Mouse (Mus musculus) MN1 (cell line): ENCODE measurements around the gene 1700057G04Rik.
"Not testable (repeated sequence)": the region's sequence is repeated elsewhere in the genome, so short reads cannot be mapped to it uniquely, and the experiment has no call there.

ENCODE experiments used
- DNase-seq: peaks from one replicate; pipeline ENCODE4 v3.0.0-alpha.2; 2016; ENCODE audit warnings: low spot score

1700057G04Rik gene

GRCm38 (mm10) chr9:92305075-92305474, 4.1 kb upstream of the 1700057G04Rik start:
- no peak for DNase-seq

- DNase-seq = no peak
Observed at GRCm38 (mm10) chr9:92305620-92306220, 3.5 kb upstream of the 1700057G04Rik start.

DNA sequence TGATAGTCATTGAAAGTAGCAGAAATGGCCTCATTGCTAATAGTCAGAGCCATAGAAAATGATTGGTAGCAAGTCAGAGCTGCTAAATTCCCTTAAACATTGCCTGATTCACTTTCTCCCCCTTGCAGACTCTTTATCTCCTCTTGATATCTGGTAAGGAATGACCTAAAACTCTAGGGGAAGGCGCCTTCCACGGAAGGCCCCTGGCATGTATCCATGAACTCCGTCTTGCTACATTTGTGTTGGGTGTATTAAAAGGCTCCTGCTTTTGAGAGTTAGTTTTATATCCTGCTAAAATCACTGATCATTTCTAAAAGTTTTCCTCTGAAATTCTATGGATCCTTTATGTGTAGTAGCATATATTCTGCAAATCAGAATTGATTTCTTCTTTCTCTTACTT, 7.6 kb downstream of the 1700057G04Rik start:
- no peak for DNase-seq

DNA sequence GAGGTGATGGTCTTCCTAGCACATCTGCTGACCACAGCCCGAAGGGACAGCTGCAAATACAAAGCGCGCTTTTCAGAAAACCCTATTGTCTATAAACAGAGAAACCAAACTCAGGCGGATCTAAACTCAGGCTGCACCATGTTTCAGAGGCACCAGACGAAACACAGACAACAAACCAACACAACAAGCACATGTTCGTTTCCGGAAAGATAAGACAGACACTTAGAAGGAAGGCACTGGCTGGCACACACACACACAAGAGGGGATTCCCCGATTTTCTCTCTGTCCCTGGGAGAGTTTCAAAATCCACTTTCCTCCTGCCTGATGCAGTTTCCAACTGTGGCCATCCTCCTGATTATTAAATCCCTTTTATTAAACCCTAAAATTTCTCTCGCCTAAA, 16.8 kb downstream of the 1700057G04Rik start:
- not testable (repeated sequence) for DNase-seq

DNA sequence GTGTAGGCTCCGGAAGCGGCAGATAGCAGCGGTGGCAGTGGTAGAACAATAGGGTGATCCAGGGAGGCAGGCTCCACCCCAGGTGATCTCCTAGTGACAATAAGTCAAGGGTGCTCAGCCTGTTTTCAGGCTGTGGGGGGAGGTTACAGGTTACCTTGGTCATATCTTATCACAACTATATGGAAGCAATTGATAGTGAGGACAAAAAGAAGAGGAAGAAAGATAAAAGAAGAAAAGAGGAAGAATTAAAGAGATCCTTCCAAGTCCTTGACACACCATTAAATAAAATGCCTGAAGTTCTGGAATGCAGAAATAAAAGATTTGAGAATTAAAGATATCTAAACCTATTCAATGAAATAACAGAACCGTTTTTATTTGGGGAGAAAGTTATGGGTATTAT, 17.6 kb downstream of the 1700057G04Rik start:
- DNase-seq = no peak

GRCm38 (mm10) chr9:92331383-92331782, 22.2 kb downstream of the 1700057G04Rik start:
- DNase-seq = no peak

GRCm38 (mm10) chr9:92334845-92335244, 25.7 kb downstream of the 1700057G04Rik start:
- DNase-seq = no peak

- DNase-seq = no peak
Observed at GRCm38 (mm10) chr9:92335277-92335818, 26.2 kb downstream of the 1700057G04Rik start.

DNA sequence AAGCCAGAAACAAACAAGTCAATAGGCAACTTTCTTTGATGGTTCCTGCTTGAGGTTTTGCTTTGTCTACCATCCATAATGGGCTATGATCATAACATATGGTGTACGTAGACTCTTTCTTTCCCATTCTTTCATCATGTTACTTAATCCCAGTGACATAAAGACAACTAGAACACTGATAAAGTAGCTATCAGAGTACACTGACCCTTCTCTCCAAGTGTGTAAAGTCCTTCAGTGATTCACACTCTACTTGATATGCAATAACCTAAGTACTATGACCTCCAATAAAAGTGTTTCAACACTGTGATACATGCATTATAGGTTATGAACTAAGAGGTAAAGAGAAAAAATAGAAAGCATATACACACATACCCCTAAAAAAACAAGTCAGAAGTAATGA, 27.9 kb downstream of the 1700057G04Rik start:
- no peak for DNase-seq

GRCm38 (mm10) chr9:92337661-92338060, 28.5 kb downstream of the 1700057G04Rik start:
- no peak for DNase-seq

GRCm38 (mm10) chr9:92338954-92339353, 29.8 kb downstream of the 1700057G04Rik start:
- DNase-seq = no peak

- DNase-seq = no peak
Observed at GRCm38 (mm10) chr9:92351924-92352323, 42.7 kb downstream of the 1700057G04Rik start.

- DNase-seq = no peak
Observed at GRCm38 (mm10) chr9:92353306-92353705, 44.1 kb downstream of the 1700057G04Rik start.

- DNase-seq = no peak
Observed at GRCm38 (mm10) chr9:92360691-92361310, 51.6 kb downstream of the 1700057G04Rik start.

- no peak for DNase-seq
Observed at GRCm38 (mm10) chr9:92363478-92363877, 54.3 kb downstream of the 1700057G04Rik start.

GRCm38 (mm10) chr9:92368920-92369319, 59.7 kb downstream of the 1700057G04Rik start:
- DNase-seq = no peak

DNA sequence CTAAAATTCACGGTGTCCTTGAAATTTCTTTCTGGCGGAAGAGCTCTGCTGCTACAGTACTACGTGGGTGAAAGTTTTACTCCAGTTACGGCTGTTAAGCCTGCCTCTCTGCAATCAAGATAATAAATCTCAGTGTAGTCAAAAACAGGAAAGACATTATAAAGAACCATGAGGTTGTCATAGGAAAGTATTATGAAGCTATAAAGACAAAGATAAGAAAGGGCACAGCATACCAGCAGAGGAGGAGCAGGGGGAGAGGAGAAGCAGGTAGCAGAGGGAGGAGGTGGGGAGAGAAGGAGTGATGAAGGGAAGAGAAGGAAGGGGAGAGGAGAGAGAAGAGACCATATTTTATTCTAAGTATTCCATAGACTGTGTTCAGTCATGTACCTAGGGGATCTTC, 64.7 kb downstream of the 1700057G04Rik start:
- DNase-seq = no peak

DNA sequence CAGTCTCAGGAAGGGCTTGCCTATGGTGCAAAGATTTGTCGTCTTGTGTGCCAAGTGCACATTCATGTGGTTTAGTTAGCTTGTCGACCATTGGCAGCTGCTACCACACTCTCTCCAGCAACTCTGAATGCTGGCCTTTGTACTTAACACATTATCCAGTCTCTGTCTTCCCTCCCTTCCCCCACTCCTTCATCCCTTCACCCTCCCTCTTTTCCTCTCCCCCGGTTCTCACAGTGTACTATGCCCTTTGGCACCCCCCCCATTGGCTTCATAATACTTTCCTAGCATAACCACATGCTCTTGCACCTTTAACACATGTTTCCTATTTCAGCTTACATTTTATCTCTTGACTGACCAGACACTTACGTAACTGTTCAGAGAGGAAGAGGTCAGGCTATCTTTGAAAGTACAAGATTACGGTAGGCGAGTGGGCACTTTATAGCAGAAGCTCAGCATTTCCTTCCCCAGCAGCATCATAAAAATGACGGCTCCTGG, 65.6 kb downstream of the 1700057G04Rik start:
- no peak for DNase-seq

DNA sequence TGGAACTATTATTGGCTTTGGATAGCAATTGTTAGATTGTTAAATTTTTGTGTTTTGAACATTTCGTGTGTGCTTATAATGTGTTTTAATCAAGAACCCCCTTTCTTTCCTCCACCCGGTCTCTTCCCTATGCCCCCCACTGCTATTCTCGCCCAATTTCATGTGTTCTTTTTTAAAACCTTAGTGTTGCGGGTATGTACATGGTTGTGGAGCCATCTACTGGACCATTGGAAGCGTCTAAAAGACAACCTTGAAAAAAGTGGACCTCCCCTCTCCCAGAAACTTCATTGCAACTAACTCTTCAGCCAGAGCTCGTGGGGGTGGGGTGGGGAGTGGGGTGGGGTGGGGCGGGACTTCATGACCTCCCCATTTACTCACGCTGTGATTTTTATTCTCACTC, 66.2 kb downstream of the 1700057G04Rik start:
- DNase-seq = no peak

- DNase-seq = no peak
Observed at GRCm38 (mm10) chr9:92377967-92378366, 68.8 kb downstream of the 1700057G04Rik start.

- no peak for DNase-seq
Observed at GRCm38 (mm10) chr9:92379240-92379639, 70.1 kb downstream of the 1700057G04Rik start.

DNA sequence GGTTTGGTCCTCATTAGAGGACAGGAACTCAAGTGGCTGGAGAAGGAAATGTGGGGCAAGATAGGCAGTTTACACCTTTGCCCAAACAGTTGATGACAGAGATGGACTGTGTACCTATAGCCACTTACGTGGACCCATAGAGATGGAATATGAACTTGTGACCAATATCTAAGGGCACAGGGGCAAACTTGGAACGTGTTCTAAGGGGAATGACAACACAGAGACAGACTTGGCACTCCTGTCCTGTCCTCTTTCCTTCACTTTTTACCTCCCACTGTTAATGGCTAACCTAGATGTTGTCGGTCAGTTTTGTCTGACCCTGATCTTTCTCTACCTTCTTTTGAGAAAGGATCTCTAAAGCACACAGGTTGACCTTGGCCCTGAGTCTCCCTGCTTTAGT, 74.2 kb downstream of the 1700057G04Rik start:
- DNase-seq = no peak

- DNase-seq = no peak
Observed at GRCm38 (mm10) chr9:92384401-92384800, 75.2 kb downstream of the 1700057G04Rik start.

DNA sequence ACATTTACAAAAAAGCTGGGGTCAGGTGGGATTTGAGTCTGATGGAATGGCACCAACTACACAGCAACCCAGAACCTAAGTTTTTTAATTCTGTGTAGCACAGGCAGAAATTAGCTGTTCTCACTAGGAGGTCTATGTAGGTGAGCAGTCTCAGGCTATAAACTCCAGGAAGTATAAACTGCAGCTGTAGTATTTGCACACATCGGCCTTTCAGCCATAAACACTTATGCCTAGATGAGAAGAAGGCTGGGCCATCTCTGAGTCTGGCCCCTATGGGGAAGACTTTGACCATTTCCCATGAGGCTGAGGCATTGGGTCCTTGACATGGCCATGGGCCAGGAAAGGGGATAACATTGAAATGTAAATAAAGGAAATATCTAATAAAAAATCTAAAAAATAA, 76.7 kb downstream of the 1700057G04Rik start:
- DNase-seq = no peak
